Mouse (Mus musculus): ENCODE data around the gene Apc2.

DNA sequence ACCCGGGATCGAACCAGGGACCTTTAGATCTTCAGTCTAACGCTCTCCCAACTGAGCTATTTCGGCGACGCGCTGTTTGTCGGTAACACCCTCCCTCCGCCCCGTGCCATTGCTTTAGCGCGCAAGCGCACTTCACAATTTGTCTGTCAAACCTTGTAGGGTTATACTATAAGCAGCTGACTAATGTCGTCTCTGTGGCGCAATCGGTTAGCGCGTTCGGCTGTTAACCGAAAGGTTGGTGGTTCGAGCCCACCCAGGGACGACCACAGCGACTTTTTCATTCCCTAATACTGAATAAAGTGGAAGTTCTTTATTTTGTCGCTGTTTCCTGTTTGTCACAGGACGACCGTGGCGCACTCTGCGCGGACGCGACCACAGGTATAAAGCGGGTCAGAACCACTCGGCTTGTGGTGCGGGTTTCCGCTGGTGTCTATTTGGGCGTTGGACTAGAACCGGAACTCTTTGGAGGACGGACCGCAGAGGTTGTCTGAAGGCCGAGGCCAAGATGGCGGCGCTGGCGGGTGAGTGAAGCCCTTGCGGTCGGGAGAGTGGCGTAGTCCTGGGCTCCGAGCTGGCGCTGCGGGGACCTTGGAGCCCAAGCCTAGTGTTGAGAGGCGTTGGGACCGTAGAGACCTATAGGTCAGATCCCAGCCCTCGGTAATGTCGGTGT is 46.7 kb upstream of the Apc2 start, which contains the start of gene Ndufs7:
- TF ChIP-seq CTCF (IDR thresholded peaks at IDR 0.05; ENCODE audit: low read depth) (no peak; the same call in 1 of the 2 replicates), EP300 (IDR thresholded peaks at IDR 0.05; ENCODE audit: low read depth) (peak; percentile 51)
